Mouse (Mus musculus) liver, embryonic 11.5 days (tissue): ENCODE results near the gene Hspb2. TPM values are rescaled to one million over a fixed set of nuclear protein-coding genes. Genes with fewer than 3 reads are reported as not detected.

Source experiments
- ATAC-seq: fragments of 200-750 bp; cut with Nextera tagmentation; replicated peaks from 2 replicates; pipeline ENCODE4 v1.8.0; 2017; ENCODE audit warnings: moderate number of reproducible peaks, mild to moderate bottlenecking, moderate TSS enrichment, moderate library complexity; ENCODE audit not compliant: low FRiP score
- DNase-seq: peaks from one replicate; pipeline ENCODE4 v3.0.0-alpha.2; 2017; ENCODE audit warnings: low spot score
- H3K27ac ChIP-seq: fragments of 300-500 bp; sonication (generic); 2 replicates; pipeline ENCODE4 v1.5.1; 2014; ENCODE audit warnings: mild to moderate bottlenecking, low read depth, low read length, control low read depth
- H3K27me3 ChIP-seq: fragments of 300-500 bp; sonication (generic); replicated peaks from 2 replicates; pipeline ENCODE4 v1.6.1; 2014; ENCODE audit warnings: low read length, mixed read lengths; ENCODE audit not compliant: control insufficient read depth, insufficient read depth
- H3K36me3 ChIP-seq: fragments of 300-500 bp; sonication (generic); 2 replicates; pipeline ENCODE4 v1.6.1; 2014; ENCODE audit warnings: mild to moderate bottlenecking, low read length, moderate library complexity, mixed read lengths; ENCODE audit not compliant: control insufficient read depth, insufficient read depth
- H3K4me1 ChIP-seq: fragments of 300-500 bp; sonication (generic); replicated peaks from 2 replicates; pipeline ENCODE4 v1.6.1; 2014; ENCODE audit warnings: low read length, mixed read lengths; ENCODE audit not compliant: control insufficient read depth, insufficient read depth
- H3K4me2 ChIP-seq: fragments of 300-500 bp; sonication (generic); 2 replicates; pipeline ENCODE4 v1.6.1; 2014; ENCODE audit warnings: mild to moderate bottlenecking, control low read depth, moderate library complexity
- H3K4me3 ChIP-seq: fragments of 300-500 bp; sonication (generic); 2 replicates; pipeline ENCODE4 v1.5.1; 2014; ENCODE audit warnings: low read depth, low read length, control low read depth
- H3K9ac ChIP-seq: fragments of 300-500 bp; sonication (generic); 2 replicates; pipeline ENCODE4 v1.6.1; 2014; ENCODE audit warnings: low read depth, low read length, control low read depth
- H3K9me3 ChIP-seq: fragments of 300-500 bp; sonication (generic); 2 replicates; pipeline ENCODE4 v1.6.1; 2016; ENCODE audit warnings: low read length, inconsistent platforms, mixed read lengths; ENCODE audit not compliant: control insufficient read depth
- WGBS: fragments of 180-500 bp; shearing (Covaris S2); extraction: QIAGEN DNeasy Blood & Tissue Kit; methylation state at CpG from one replicate; pipeline ENCODE4 v1.1.7; 2014; 5-methylcytosine and 5-hydroxymethylcytosine counted together
- polyA plus RNA-seq: library from polyadenylated mRNA; unstranded; fragments of >200 nt; fragmentation: Nextera tagmentation; extraction: Ambion mirVana; gene quantifications from 2 replicates; pipeline ENCODE4 v1.2.1, GENCODE M21; 2014

Gene Hspb2
- polyA plus RNA-seq, 1 experiment from 2014 or later, result 2.3 TPM

DNA sequence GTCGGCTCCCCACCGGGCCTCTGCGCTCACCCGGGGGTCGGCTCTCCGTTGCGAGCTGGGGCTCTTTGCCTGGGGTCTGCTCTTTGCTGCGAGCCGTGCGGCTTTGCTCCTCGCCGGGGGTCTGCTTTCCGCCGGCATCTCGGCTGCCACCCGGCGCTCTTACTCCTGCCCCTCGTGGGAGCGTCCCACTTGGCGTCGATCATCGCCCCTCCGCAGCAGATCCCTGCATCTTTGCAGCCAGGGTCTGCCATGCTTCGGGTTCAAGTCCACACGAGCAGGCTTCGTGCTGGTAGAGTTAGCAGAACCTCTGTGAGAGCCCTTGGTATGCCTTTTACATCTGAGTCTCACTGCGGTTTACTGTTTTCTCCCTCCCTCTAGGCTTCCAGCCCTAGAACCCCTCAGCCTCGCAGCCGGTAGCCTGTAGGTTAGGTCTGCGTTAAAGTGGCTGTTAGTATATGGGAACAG, 23.5 kb upstream of the Hspb2 start:
- peak overlapping the region; percentile 80 for H3K9ac ChIP-seq
- peak overlapping the region; percentile 71 for H3K27ac ChIP-seq
- H3K36me3 ChIP-seq, result peaks cover 6% of the 10 kb centered on the region
- H3K9me3 ChIP-seq, result no peaks in the 10 kb centered on the region
- ATAC-seq (peak; percentile 54), DNase-seq (peak; percentile 61)
- 0% methylated on average over 29 of the region's 30 CpGs for WGBS
- H3K4me3 ChIP-seq, result peak overlapping the region; percentile 89
- H3K4me2 ChIP-seq, result peak overlapping the region; percentile 84
- H3K4me1 ChIP-seq, result peaks cover 15% of the 10 kb centered on the region
- H3K27me3 ChIP-seq, result no peaks in the 10 kb centered on the region

DNA sequence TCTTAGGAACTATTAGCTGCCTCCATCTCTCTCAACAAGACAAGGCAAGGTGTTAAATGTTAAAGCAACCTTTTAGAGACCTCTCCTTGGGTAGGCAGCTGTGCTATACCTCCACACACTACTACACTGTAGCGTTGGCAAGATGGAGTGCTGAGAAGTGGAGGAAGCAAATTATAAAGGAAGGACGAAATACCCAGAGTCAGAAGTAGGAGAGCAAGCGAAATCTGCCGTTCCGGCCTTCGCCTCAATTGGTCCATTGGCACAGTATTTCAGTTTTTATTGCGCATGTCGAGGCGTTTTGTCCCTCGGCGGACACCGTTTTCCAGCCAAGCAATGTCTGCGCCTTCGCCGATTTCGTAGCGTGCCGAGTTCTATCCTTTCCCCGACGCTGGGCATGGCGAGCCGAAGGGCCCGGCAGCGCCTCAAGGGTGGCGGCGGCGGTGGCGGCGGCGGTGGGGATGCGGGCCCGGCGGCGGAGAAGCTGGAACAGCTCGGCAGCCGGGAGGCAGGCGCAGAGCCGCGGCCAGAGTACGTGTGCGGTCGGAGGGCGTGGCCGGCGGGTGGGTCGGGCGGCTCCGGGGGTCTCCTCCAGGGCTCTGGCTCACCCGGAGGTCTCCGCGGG, 22.9 kb upstream of the Hspb2 start, which contains the start of the genes Alg9 and 1110032A03Rik:
Gene Alg9 (plus strand): TSS at position 29 of the 622 bp plus-strand sequence.
Gene 1110032A03Rik (minus strand): TSS at position 530 of the 622 bp plus-strand sequence.
- peak; percentile 79 for ATAC-seq

DNA sequence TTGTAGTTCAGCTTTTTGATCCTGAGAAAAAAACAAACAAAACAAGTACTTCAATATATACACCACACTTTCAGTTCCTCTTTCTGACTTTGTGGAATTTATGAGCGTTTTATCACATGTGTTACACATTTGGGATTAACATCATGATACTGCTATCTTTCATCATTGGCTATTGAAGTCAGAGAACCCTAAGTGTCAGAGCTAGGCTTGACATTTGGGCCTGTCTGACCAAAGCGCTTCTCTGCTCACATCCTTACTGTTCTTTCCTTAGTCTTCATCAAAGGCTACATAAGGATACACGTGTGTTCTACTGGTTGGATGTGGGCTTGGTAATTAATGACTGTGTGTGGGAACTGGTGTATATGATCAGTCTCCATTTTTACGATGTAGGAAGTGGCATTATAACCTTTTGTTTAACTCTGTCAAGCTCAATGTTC, 21.9 kb upstream of the Hspb2 start:
- Histone ChIP-seq H3K9ac (peak overlapping the region; percentile 30; the same call in 1 of the 2 replicates), H3K27ac (no peak overlapping the region; the same call in 1 of the 2 replicates), H3K4me1 (peaks cover 19% of the 10 kb centered on the region), H3K27me3 (no peaks in the 10 kb centered on the region), H3K9me3 (no peaks in the 10 kb centered on the region), H3K36me3 (no peaks in the 10 kb centered on the region; the same call in 1 of the 2 replicates), H3K4me2 (peak overlapping the region; percentile 84), H3K4me3 (peak overlapping the region; percentile 89; the same call in 1 of the 2 replicates)
- 61% methylated on average over 4 of the region's 4 CpGs for WGBS
- ATAC-seq, result no peak
- no peak for DNase-seq

More for the DNA sequence above, 22.9 kb upstream of the Hspb2 start, which contains the start of the genes Alg9 and 1110032A03Rik:
- under 1% methylated on average over 51 of the region's 51 CpGs for WGBS
- peak; percentile 89 for DNase-seq
- Histone ChIP-seq H3K4me1 (peaks cover 15% of the 10 kb centered on the region), H3K27ac (peak within 1 kb of the TSS; percentile 71), H3K4me2 (peak within 1 kb of the TSS; percentile 84), H3K27me3 (no peaks in the 10 kb centered on the region), H3K9me3 (no peaks in the 10 kb centered on the region), H3K36me3 (peaks cover 3% of the 10 kb centered on the region), H3K4me3 (peak within 1 kb of the TSS; percentile 89), H3K9ac (peak within 1 kb of the TSS; percentile 80)

DNA sequence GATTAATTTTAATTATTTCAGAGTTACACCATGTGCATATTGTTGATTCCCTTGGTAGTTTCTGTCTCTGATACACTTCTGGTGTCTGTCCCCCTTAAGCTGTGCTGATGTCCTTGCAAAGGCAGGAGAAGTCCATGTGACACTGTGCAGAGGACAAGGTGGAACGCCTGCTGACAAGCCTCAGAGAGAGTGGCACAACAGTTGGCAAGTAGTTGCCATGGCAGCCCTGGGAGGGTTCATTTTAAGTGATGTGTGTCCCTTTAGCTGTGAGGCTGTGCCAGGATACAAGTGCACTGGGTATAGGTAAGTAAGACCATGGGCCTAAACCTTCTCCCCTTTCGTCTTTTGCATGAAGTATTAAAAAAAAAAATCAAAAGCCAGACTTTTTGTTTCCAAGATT, 17.9 kb upstream of the Hspb2 start:
- Histone ChIP-seq H3K4me1 (peaks cover 16% of the 10 kb centered on the region), H3K4me2 (no peak overlapping the region), H3K9ac (no peak overlapping the region), H3K27ac (no peak overlapping the region), H3K27me3 (no peaks in the 10 kb centered on the region), H3K4me3 (no peak overlapping the region), H3K9me3 (no peaks in the 10 kb centered on the region), H3K36me3 (no peaks in the 10 kb centered on the region)
- ATAC-seq, result no peak
- DNase-seq, result no peak
- 90% methylated on average over 2 of the region's 2 CpGs for WGBS

DNA sequence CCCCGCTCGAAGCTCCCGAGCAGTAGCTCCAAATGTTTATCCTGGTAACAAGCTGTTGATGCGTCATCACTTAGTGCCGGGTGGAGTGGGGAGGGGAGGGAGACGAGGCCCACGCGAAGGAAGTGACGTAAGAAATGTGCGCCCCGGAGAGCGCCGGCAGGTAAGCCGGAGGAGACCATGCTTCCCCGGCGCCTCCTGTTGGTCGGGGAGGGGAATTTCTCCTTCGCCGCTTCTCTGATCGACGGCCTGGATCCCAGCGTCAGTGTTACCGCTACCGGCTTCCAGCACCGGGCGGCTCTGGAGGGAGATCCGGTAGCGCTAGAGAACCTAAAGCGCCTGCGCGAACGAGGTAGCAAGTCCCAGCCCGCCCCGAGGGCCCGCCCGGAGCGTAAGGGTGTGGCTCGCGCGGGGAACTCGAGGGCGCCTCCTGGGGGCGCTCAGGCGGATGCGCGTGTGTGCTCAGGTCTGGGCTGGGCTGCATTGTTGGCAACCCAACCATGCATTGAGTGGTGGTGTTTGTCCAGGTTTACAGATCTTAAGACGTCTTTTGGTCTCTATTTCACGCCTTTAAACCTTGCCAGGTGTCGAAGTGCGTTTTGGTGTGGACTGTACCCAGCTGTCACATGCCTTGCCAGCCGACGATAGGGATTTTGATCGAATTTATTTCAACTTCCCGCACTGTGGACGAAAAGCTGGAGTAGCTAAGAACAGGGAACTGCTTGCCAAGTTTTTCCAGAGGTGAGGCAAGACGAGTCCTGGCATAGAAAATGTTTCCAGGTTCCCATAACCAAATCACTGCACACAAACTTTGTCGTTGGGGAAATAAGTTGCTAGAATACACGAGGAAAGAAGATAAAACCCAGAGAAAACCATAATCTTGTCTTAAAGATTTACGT, 16.2 kb upstream of the Hspb2 start, which contains the start of gene Fdxacb1:
Gene Fdxacb1 (plus strand): TSS at position 130 of the 896 bp plus-strand sequence.
- peak within 1 kb of the TSS; percentile 76 for H3K9ac ChIP-seq
- H3K36me3 ChIP-seq, result no peaks in the 10 kb centered on the region
- no peaks in the 10 kb centered on the region for H3K9me3 ChIP-seq
- DNase-seq, result peak; percentile 96
- WGBS, result 4% methylated on average over 59 of the region's 59 CpGs
- H3K27ac ChIP-seq, result peak within 1 kb of the TSS; percentile 91
- H3K4me1 ChIP-seq, result peaks cover 8% of the 10 kb centered on the region; the same call in 1 of the 2 replicates
- H3K27me3 ChIP-seq, result no peaks in the 10 kb centered on the region
- ATAC-seq, result peak; percentile 97
- H3K4me2 ChIP-seq, result peak within 1 kb of the TSS; percentile 86
- peak within 1 kb of the TSS; percentile 64 for H3K4me3 ChIP-seq

DNA sequence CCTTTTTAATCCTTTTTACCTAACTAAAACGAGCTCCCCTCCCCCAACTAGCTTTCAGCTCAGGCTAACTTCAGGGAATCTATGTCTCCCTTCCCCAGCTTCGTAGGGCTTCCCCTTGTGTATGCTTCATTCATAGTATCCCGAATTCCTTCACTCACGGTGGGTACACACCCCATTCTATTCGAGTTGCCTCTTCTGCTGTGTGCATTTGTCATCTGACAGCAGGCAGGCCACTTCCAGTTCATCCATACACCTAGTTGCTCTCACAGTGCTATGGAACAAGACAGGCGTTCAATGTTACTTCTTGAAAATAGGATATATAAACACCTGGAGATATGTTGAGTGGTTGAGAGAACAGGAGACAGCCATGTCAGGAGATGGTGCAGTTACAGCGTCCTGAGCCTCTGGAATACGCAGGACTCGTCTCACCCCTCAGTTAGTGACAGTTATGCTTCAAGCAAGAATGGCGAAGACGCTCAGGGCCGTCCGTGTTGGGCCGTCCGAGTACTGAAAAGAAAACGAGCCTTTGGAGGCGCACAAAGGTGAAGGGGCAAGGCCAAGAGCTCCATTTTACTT, 15.5 kb upstream of the Hspb2 start:
- Histone ChIP-seq H3K27me3 (no peaks in the 10 kb centered on the region), H3K4me2 (peak overlapping the region; percentile 86), H3K9me3 (no peaks in the 10 kb centered on the region), H3K27ac (peak overlapping the region; percentile 91), H3K4me1 (peaks cover 8% of the 10 kb centered on the region; the same call in 1 of the 2 replicates), H3K4me3 (peak overlapping the region; percentile 64), H3K36me3 (no peaks in the 10 kb centered on the region), H3K9ac (peak overlapping the region; percentile 76)
- 4% methylated on average over 17 of the region's 17 CpGs for WGBS
- ATAC-seq (peak; percentile 26), DNase-seq (no peak)

DNA sequence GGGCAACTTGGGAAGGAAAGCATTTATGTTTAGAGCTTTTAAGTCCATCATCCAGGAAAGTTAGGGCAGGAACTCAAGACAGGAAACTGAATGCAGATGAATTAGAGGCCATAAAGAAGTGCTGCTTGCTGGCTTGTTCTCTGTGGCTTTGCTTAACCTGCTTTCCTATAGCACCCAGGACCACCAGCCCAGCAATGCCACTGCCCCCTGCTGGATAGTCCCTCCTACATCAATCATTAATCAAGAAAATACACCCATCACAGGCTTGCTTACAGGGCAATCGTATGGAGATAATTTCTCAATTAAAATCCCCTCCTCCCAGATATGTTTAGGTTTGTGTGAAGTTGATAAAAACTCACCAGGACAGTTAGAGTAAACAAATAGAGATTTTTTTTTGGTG, 11.2 kb upstream of the Hspb2 start:
- no peak overlapping the region for H3K4me3 ChIP-seq
- 68% methylated on average over 1 of the region's 1 CpGs for WGBS
- no peaks in the 10 kb centered on the region for H3K27me3 ChIP-seq
- no peaks in the 10 kb centered on the region for H3K9me3 ChIP-seq
- H3K4me2 ChIP-seq, result no peak overlapping the region
- ATAC-seq (no peak), DNase-seq (no peak)
- H3K9ac ChIP-seq, result no peak overlapping the region
- no peaks in the 10 kb centered on the region; the same call in 1 of the 2 replicates for H3K4me1 ChIP-seq
- H3K27ac ChIP-seq, result no peak overlapping the region
- no peaks in the 10 kb centered on the region for H3K36me3 ChIP-seq

DNA sequence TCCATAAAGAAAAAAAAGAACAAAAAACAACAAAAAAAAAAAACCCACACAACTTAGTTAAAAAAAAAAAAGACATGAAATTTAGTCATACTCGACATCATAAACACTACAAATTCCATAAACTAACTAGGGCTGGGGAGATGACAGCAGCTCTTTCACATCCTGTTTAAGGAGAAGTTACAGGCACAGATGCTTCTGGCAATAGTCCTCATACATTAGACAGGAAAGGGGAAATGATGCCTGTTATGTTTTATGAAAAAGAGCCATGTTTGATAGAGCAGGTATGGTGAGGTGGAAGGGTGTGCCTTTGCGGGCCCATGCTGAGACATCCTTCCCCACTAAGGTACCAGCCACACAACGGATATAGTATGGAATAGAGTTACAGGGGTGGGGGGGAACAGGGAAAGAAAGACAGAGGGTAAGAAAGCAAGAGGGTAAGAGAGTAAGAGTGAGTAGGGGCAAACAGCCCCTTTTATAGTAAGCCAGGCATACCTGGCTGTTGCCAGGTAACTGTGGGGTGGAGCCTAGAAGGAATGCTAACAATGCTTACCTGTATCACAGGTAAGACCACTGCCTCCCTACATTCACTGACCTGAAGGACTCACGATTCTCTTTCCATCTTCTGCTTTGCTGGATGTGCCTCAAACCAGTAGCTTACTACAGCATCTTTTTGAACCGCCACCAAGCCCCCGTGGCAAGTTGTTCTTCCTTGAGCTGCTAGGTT, 9.5 kb upstream of the Hspb2 start:
- Histone ChIP-seq H3K4me2 (no peak overlapping the region), H3K4me1 (no peaks in the 10 kb centered on the region), H3K27me3 (no peaks in the 10 kb centered on the region), H3K27ac (no peak overlapping the region), H3K36me3 (no peaks in the 10 kb centered on the region), H3K9ac (no peak overlapping the region), H3K9me3 (no peaks in the 10 kb centered on the region), H3K4me3 (no peak overlapping the region)
- DNase-seq (no peak), ATAC-seq (no peak)
- 66% methylated on average over 6 of the region's 6 CpGs for WGBS
